Mouse (Mus musculus) CD4-positive, CD25-positive, alpha-beta regulatory T cell, adult 9 weeks (primary cell): ENCODE results near the gene Otp. TPM values are rescaled to one million over a fixed set of nuclear protein-coding genes. Genes with fewer than 3 reads are reported as not detected.

Experiments used
- polyA plus RNA-seq: library from polyadenylated mRNA; unstranded; fragments of 100-300 nt; shearing (Covaris generic); gene quantifications from one replicate; pipeline ENCODE4 v1.2.1, GENCODE M21; 2017

Otp gene
- not detected for polyA plus RNA-seq

GRCm38 (mm10) chr13:94875396-94875880, at the start of gene Otp:
Gene Otp, plus strand, starts transcription at chr13:94875602.

Other genes with a start within 250 kb of the Otp start
- gene Tbca, start 86.7 kb upstream of the Otp start, polyA plus RNA-seq = 231 TPM
- gene Wdr41, start 100.7 kb downstream of the Otp start, polyA plus RNA-seq = 5.1 TPM